35 mouse cellular contexts compared by ENCODE assay signal in the genomic region with DNA sequence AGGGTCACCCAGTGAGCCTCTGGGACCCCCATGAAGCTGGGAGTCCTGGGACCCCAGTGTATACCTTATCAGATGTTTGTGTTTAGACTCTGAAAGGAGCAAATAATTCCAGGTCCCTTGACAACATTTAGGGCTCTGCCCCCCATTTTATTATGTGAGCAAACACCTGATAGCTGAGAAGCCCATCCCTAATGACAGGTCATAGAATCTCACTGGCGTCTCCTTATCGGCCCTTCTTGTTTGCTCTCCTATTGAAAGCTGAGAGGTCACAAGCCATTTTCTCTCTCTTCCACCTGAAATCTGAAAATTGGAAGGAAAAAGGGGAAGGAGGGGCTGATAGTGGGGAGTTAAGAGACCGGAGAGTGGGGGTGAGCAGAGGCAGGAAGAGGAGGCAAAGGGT. TPM values are rescaled to one million over a fixed set of nuclear protein-coding genes. Genes with fewer than 3 reads are reported as not detected.
"Had no signal": no experiment of that assay in that cellular context is flagged by ENCODE, and none has a peak within 500 bp of the region (broad histone marks: within the 10 kb centered on the region; RNA-seq: fewer than 3 reads in every experiment).

No protein-coding gene starts in this region.

- H3K9ac ChIP-seq: embryonic facial prominence, embryonic 12.5 days; embryonic facial prominence, embryonic 13.5 days; embryonic facial prominence, embryonic 15.5 days; forebrain, embryonic 12.5 days; forebrain, embryonic 13.5 days; forebrain, embryonic 15.5 days; forebrain, postnatal 0 days had no signal

- H3K9me3 ChIP-seq: embryonic facial prominence, embryonic 10.5 days; embryonic facial prominence, embryonic 12.5 days; embryonic facial prominence, embryonic 13.5 days; embryonic facial prominence, embryonic 15.5 days; forebrain, embryonic 10.5 days; forebrain, embryonic 12.5 days; forebrain, embryonic 13.5 days; forebrain, embryonic 15.5 days had no signal

- DNase-seq: cerebellum, adult 18-20 months; cerebellum, adult 2 months; cerebellum, adult 8-10 months; cerebellum, adult 9-10 months; cerebellum, adult 9-11 months; cerebellum, postnatal 10 days; cerebellum, postnatal 14 days; cerebellum, postnatal 25 days; cerebellum, postnatal 36 days; embryo, embryonic 11 days; forebrain, postnatal 0 days; gastrocnemius, adult 2 months; gastrocnemius, postnatal 10 days; gastrocnemius, postnatal 14 days; gastrocnemius, postnatal 25 days; gastrocnemius, postnatal 36 days; heart, adult 11 months had no signal

- ATAC-seq: forebrain, embryonic 13.5 days; forebrain, embryonic 14.5 days; forebrain, embryonic 15.5 days; forebrain, embryonic 16.5 days; forebrain, postnatal 0 days had no signal

- H3K4me3 ChIP-seq: embryonic facial prominence, embryonic 10.5 days; embryonic facial prominence, embryonic 12.5 days; embryonic facial prominence, embryonic 13.5 days; embryonic facial prominence, embryonic 15.5 days; erythroblast, embryonic 14.5 days; forebrain, embryonic 10.5 days; forebrain, embryonic 12.5 days; forebrain, embryonic 13.5 days; forebrain, embryonic 15.5 days; gastrocnemius, adult 2 months had no signal

- H3K36me3 ChIP-seq: embryonic facial prominence, embryonic 10.5 days; embryonic facial prominence, embryonic 12.5 days; embryonic facial prominence, embryonic 13.5 days; embryonic facial prominence, embryonic 15.5 days; forebrain, embryonic 10.5 days; forebrain, embryonic 12.5 days; forebrain, embryonic 15.5 days had no signal

- H3K27ac ChIP-seq: embryonic facial prominence, embryonic 10.5 days; embryonic facial prominence, embryonic 12.5 days; embryonic facial prominence, embryonic 13.5 days; embryonic facial prominence, embryonic 15.5 days; forebrain, embryonic 10.5 days; forebrain, embryonic 12.5 days; forebrain, embryonic 13.5 days; forebrain, embryonic 15.5 days; gastrocnemius, adult 2 months had no signal

- H3K4me2 ChIP-seq: embryonic facial prominence, embryonic 12.5 days; embryonic facial prominence, embryonic 13.5 days; embryonic facial prominence, embryonic 15.5 days; forebrain, embryonic 12.5 days; forebrain, embryonic 13.5 days; forebrain, embryonic 15.5 days had no signal

- H3K4me1 ChIP-seq: embryonic facial prominence, embryonic 12.5 days; embryonic facial prominence, embryonic 13.5 days; embryonic facial prominence, embryonic 15.5 days; forebrain, embryonic 10.5 days; forebrain, embryonic 12.5 days; forebrain, embryonic 13.5 days; forebrain, embryonic 15.5 days had no signal

- H3K27me3 ChIP-seq: embryonic facial prominence, embryonic 12.5 days; embryonic facial prominence, embryonic 13.5 days; embryonic facial prominence, embryonic 15.5 days; forebrain, embryonic 12.5 days; forebrain, embryonic 13.5 days; forebrain, embryonic 15.5 days had no signal

RNA-seq across cellular contexts. Expression of a gene that starts 52.9 kb away (rescaled TPM):
- total RNA-seq: common myeloid progenitor, adult 5-6 weeks; forebrain, postnatal 0 days; gastrocnemius, adult 18-20 months; gastrocnemius, adult 2 months; gastrocnemius, adult 8-10 months; gastrocnemius, postnatal 10 days; gastrocnemius, postnatal 14 days; gastrocnemius, postnatal 25 days; gastrocnemius, postnatal 36 days; granulocyte monocyte progenitor cell, adult 5-6 weeks had no signal
- polyA plus RNA-seq: embryonic facial prominence, embryonic 11.5 days; embryonic facial prominence, embryonic 12.5 days; embryonic facial prominence, embryonic 13.5 days; embryonic facial prominence, embryonic 14.5 days; embryonic facial prominence, embryonic 15.5 days; erythroblast, embryonic 14.5 days; forebrain, embryonic 10.5 days; forebrain, embryonic 11.5 days; forebrain, embryonic 12.5 days; forebrain, embryonic 13.5 days; forebrain, embryonic 15.5 days had no signal
